Mouse (Mus musculus) small intestine, adult 2 months (tissue): ENCODE data around the gene Mecom.

Experiments
- CTCF ChIP-seq: fragments of 200-500 bp; IDR thresholded peaks from 2 replicates; pipeline ENCODE4 v1.5.1; 2012; ENCODE audit warnings: low read depth, mild to moderate bottlenecking, control low read depth, inconsistent platforms, low read length, moderate library complexity, mixed read lengths; ENCODE audit not compliant: insufficient replicate concordance, insufficient read length; ENCODE audit errors: extremely low read depth
- POLR2A ChIP-seq: fragments of 200-500 bp; IDR thresholded peaks from 2 replicates; pipeline ENCODE4 v1.6.1; 2012; ENCODE audit warnings: low read depth, mild to moderate bottlenecking, control low read depth, inconsistent platforms, low read length, moderate library complexity

- TF ChIP-seq POLR2A (no peak), CTCF (no peak)
Measured at GRCm38 (mm10) chr3:30011712-30012111, 536.1 kb downstream of the Mecom start.
